Mouse (Mus musculus): Measurements from ENCODE around the gene Hist2h2aa2.

DNA sequence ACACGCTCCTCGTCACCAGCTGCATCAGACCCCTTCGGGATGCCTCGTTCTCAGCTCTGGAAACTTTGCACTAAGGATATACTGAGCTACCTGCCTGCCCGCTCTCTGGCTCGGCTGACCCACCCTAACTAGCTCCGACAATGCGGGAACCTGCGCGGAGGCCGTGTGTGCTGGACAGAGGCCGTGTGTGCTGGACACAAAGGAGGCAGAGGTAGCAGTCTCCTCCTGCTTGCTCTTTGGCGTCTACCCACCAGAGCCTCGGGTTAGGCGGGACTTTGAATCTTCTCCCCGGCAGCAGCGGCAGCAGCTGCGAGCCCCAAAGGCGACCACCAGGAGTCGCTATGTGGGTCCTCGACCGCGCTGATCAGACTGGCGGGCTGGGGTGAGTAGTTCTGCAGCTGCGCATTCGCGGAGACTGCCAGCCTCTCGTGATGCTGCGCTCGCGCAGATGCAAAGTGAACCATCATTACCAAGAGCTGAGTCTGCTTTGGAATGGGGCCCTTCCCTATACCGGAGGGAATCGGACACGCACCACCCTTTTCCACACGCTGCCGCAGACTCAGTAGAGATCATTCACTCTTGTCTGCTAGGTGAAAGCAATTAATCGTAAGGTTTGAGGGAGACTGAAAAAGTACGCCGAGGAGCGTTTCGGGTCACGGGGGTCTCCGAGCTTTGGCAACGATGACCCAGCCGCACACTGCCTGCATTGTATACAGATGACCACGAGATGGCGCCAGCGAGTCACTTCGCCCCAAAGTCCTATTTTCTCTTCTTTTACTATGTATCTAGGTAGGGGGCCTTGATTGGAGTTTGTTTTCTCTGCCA lies 37.9 kb upstream of the Hist2h2aa2 start:
- no peak for TF ChIP-seq FLI1 (IDR thresholded peaks at IDR 0.05; ENCODE audit: low read length)
- TF ChIP-seq GATA1 (IDR thresholded peaks at IDR 0.05; ENCODE audit: borderline replicate concordance, low read length) = no peak
